Mouse (Mus musculus) hindbrain, embryonic 14.5 days (tissue): ENCODE results near the gene Gfra1. TPM values are rescaled to one million over a fixed set of nuclear protein-coding genes. Genes with fewer than 3 reads are reported as not detected.

ENCODE experiments used
- ATAC-seq: fragments of 200-750 bp; cut with Nextera tagmentation; 2 replicates; pipeline ENCODE4 v1.8.0; 2017; ENCODE audit warnings: moderate number of reproducible peaks, mild to moderate bottlenecking, moderate TSS enrichment, moderate library complexity; ENCODE audit not compliant: low FRiP score
- DNase-seq: peaks from one replicate; pipeline ENCODE4 v3.0.0-alpha.2; 2015; ENCODE audit warnings: low spot score
- H3K27ac ChIP-seq: fragments of 300-500 bp; sonication (generic); 2 replicates; pipeline ENCODE4 v1.5.1; 2014; ENCODE audit warnings: mild to moderate bottlenecking, moderate library complexity
- H3K27me3 ChIP-seq: fragments of 300-500 bp; sonication (generic); 2 replicates; pipeline ENCODE4 v1.6.1; 2014; ENCODE audit warnings: mild to moderate bottlenecking, low read length, mixed read lengths; ENCODE audit not compliant: control insufficient read depth, insufficient read depth
- H3K36me3 ChIP-seq: fragments of 300-500 bp; sonication (generic); replicated peaks from 2 replicates; pipeline ENCODE4 v1.6.1; 2014; ENCODE audit not compliant: control insufficient read depth, insufficient read depth
- H3K4me1 ChIP-seq: fragments of 300-500 bp; sonication (generic); replicated peaks from 2 replicates; pipeline ENCODE4 v1.6.1; 2014; ENCODE audit warnings: antibody characterized with exemption, low read length, mixed read lengths; ENCODE audit not compliant: control insufficient read depth, insufficient read depth
- H3K4me2 ChIP-seq: fragments of 300-500 bp; sonication (generic); replicated peaks from 2 replicates; pipeline ENCODE4 v1.6.1; 2014; ENCODE audit warnings: mild to moderate bottlenecking, moderate library complexity
- H3K4me3 ChIP-seq: fragments of 300-500 bp; sonication (generic); replicated peaks from 2 replicates; pipeline ENCODE4 v1.5.1; 2014; ENCODE audit warnings: mild to moderate bottlenecking, low read length
- H3K9ac ChIP-seq: fragments of 300-500 bp; sonication (generic); 2 replicates; pipeline ENCODE4 v1.6.1; 2014
- H3K9me3 ChIP-seq: fragments of 300-500 bp; sonication (generic); 2 replicates; pipeline ENCODE4 v1.6.1; 2016; ENCODE audit warnings: low read length; ENCODE audit not compliant: control insufficient read depth
- WGBS: fragments of 180-500 bp; shearing (Covaris S2); extraction: QIAGEN DNeasy Blood & Tissue Kit; methylation state at CpG from one replicate; pipeline ENCODE4 v1.1.7; 2014; 5-methylcytosine and 5-hydroxymethylcytosine counted together
- polyA plus RNA-seq: library from polyadenylated mRNA; unstranded; fragments of >200 nt; fragmentation: Nextera tagmentation; extraction: Ambion mirVana; gene quantifications from 2 replicates; pipeline ENCODE4 v1.2.1, GENCODE M21; 2014

The Gfra1 gene
- polyA plus RNA-seq, 1 experiment from 2014 or later, result 46.0 TPM

DNA sequence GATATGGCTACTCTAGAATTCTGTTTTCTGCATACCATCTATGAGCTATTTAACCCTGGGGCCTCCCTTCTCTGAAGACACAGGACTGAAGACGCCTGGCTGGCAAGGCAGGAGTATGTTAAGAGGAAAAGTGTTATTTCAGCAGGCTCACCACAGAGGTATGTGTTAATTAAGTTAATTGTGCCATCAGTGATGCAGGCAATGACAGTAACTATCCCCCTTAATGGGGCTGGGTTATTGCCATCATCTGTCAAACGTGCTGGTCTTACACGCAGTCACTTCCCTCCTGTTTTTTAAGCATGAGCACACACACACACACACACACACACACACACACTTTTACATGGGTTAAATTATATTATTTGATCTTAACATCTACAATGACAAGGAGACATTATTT, 8.0 kb upstream of the Gfra1 start:
- 53% methylated on average over 3 of the region's 3 CpGs for WGBS
- H3K4me1 ChIP-seq, result peaks cover 7% of the 10 kb centered on the region; the same call in 1 of the 2 replicates
- H3K9ac ChIP-seq, result no peak overlapping the region
- no peak overlapping the region for H3K4me2 ChIP-seq
- peak; percentile 40; the same call in 1 of the 2 replicates for ATAC-seq
- no peak overlapping the region for H3K27ac ChIP-seq
- no peaks in the 10 kb centered on the region for H3K27me3 ChIP-seq
- DNase-seq, result no peak
- no peaks in the 10 kb centered on the region for H3K36me3 ChIP-seq
- no peaks in the 10 kb centered on the region for H3K9me3 ChIP-seq
- H3K4me3 ChIP-seq, result no peak overlapping the region

DNA sequence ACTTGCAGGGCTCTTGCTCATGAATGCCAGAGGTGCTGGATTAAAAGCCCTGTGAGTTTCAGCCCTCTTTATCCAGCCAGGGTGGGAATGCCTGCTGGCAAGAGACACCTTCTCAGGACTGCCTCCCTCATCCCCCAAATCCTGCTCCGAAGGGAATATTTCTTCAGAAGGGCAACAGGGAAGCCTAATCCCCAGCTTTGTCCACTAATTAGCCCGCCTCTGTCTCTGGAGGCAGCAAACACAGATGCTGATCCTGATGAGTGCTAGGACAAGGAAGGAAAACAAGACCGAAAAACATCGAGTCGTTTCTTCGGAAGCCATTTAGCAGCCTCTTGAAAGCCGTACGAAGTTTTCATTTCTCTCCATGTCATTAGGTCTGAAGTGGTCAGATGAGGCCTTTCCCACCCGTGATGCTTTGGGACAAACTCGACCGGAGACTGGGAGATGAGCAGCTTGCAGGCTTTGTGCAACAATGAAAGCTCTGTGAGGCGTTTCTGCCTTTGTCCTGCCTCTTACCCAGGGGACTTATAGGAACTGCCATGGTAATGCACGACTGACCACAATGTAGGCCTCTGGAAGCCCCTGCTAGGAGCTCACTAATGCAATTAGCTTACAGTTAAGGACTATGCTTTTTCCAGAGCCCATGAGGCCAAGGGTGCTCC, 4.8 kb upstream of the Gfra1 start:
- DNase-seq (no peak), ATAC-seq (no peak)
- H3K9me3 ChIP-seq, result no peaks in the 10 kb centered on the region
- H3K9ac ChIP-seq, result peak overlapping the region; percentile 12; the same call in 1 of the 2 replicates
- H3K4me3 ChIP-seq, result no peak overlapping the region
- WGBS, result 20% methylated on average over 13 of the region's 13 CpGs
- peaks cover 20% of the 10 kb centered on the region for H3K4me1 ChIP-seq
- no peaks in the 10 kb centered on the region for H3K27me3 ChIP-seq
- no peaks in the 10 kb centered on the region for H3K36me3 ChIP-seq
- H3K4me2 ChIP-seq, result no peak overlapping the region
- peak overlapping the region; percentile 4; the same call in 1 of the 2 replicates for H3K27ac ChIP-seq

DNA sequence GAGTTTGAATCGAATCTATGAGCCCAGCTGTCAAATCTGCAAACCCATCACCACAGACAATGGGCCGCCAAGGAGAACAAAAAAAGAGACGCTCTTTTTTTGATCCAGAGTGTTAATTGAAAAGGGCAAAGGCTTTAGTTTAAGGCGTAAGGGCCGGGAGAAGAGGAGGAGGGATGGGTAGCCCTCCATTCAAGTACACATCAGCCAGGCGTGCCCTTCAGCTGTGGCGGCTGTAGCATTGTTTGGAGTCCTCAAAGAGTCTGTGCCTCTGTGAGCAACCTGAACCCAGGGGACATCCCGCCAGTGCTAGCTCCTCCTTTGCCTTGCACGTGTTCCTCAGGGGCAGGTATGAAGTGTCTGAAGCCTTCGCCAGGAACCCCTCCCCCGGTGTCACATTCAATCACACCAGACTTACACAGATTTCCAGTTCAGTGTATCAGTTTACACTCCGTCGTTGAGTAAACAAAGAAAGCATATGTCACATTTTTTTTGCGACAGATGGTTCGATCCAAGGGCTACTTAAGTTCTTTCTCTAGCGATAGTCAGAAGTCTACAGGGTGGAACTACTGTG, 867 bp upstream of the Gfra1 start:
- Histone ChIP-seq H3K4me3 (peak overlapping the region; percentile 57), H3K4me2 (peak overlapping the region; percentile 99), H3K9ac (peak overlapping the region; percentile 71), H3K36me3 (no peaks in the 10 kb centered on the region), H3K4me1 (peaks cover 53% of the 10 kb centered on the region), H3K27me3 (0 out of 2 replicates have a peak, but pooled peaks cover 3% of the 10 kb centered on the region), H3K9me3 (no peaks in the 10 kb centered on the region), H3K27ac (peak overlapping the region; percentile 86)
- ATAC-seq (0 out of 2 replicates have a peak, but pooled peaks have one; percentile 31), DNase-seq (peak; percentile 61)
- 4% methylated on average over 16 of the region's 16 CpGs for WGBS

DNA sequence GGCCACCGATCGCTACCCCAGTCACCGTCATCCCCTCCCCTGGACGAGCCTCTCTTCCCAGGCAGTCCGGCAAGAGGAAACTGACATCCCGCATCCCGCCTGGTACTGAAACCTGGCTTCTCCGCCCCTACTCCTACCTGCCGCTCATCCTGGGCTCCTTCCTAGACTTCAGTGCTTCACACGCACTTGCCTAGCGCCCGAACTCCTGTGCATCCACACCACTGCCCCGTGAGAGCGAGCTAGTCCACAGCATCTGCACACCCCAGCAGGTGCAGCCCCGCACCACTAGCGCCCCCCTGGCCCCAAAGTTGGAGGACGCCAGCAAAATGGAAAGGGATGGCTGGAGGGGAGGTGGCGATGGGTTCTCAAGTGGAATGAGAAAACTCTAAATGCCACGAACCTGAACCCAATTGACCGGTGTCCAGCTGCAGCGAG, 631 bp downstream of the Gfra1 start:
- H3K27ac ChIP-seq, result peak overlapping the region; percentile 86
- ATAC-seq (peak; percentile 54; the same call in 1 of the 2 replicates), DNase-seq (peak; percentile 68)
- H3K4me1 ChIP-seq, result peaks cover 60% of the 10 kb centered on the region
- H3K4me3 ChIP-seq, result peak overlapping the region; percentile 57
- under 1% methylated on average over 21 of the region's 21 CpGs for WGBS
- H3K4me2 ChIP-seq, result peak overlapping the region; percentile 99
- H3K36me3 ChIP-seq, result no peaks in the 10 kb centered on the region
- no peaks in the 10 kb centered on the region for H3K9me3 ChIP-seq
- 0 out of 2 replicates have a peak, but pooled peaks cover 3% of the 10 kb centered on the region for H3K27me3 ChIP-seq
- H3K9ac ChIP-seq, result peak overlapping the region; percentile 71

DNA sequence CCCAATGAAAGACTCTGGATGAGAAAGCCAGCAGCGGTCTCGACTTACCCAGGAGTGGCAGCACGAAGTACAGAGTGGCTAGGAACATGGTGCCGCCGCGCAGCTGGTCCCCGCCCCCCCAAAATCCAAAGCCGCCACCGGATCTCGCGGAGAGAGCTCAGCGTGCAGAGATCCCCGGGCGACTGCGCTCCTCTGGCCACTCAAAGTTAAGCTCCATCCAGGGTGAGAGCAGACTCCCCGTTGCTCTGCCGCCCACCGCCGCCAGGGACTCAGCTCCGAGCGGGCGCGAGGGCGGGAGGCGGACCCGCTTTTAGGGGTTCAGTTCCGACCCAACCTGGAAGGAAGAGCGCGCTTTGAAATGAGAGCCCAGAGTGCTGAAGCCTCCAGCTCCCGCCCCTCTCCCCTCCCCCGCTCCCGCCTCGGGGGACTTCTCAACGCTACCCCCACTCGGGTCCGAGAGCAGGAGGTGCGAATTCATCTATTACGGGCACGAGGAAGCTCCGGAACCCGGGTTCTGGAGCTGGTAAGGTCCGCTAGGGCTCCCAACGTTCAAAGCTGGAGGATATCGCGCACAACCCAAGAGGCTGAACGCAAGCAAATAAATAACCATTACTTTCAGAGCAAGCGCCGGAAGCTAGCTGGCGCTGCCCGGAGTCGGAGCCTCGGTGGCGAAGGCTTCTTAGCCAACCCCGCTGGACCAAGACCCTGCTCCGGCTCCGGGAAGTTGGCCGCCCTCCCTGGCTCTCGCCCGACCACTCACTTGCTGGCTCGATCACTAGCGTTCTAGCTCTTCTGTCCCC, 1.2 kb downstream of the Gfra1 start:
- Histone ChIP-seq H3K27me3 (0 out of 2 replicates have a peak, but pooled peaks cover 3% of the 10 kb centered on the region), H3K9me3 (no peaks in the 10 kb centered on the region), H3K27ac (peak overlapping the region; percentile 86), H3K9ac (peak overlapping the region; percentile 71), H3K4me2 (peak overlapping the region; percentile 99), H3K4me3 (peak overlapping the region; percentile 57), H3K4me1 (peaks cover 65% of the 10 kb centered on the region), H3K36me3 (no peaks in the 10 kb centered on the region)
- DNase-seq (no peak), ATAC-seq (peak; percentile 39)
- WGBS, result under 1% methylated on average over 60 of the region's 61 CpGs

DNA sequence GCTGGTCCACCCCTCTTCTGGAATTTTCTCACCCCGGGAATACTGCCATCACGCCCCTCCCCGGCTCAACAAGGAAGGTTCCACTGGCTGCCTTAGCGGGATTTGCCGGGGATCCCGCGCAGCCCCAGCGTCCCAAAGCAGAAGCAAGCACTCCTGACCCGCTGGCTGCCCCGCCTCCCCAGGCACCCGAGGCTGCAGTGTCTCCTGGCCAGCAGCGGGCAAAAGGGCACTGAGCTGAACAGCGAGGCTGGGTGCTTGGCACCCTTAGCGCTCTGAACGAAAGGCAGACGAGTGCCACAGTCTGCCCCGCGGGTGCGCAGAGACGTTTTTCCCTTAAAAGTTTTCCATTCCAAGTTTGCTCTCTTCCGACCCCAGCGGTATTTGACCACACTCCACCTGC, 2.1 kb downstream of the Gfra1 start:
- under 1% methylated on average over 22 of the region's 22 CpGs for WGBS
- peak overlapping the region; percentile 49; the same call in 1 of the 2 replicates for H3K27ac ChIP-seq

DNA sequence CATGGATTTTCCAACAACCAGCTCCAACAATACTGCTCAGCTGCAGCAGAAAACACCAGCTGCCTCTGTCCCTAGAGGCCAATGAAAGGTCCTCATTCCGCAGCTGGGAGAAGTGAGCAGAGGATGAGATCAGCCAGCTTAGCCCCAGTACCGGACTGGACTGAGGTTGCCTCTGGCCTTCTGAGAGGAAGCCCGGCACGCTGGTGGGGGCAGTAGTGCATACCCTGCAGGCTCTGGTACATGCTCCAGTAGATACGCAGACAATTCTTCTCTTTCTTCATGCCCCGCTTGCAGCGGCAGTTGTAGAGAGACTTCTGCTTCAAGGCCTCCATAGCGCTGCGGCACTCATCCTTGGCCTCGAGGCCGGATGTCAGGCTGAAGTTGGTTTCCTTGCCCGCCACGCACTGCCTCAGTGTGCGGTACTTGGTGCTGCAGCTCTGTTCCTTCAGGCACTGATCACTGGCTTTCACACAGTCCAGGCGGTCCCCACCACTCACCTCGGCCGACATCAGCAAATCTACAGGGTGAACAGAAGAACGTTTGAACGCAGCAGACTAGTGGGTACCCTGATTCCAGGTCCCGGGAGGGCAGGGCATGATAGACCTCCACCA, 2.7 kb downstream of the Gfra1 start:
- Histone ChIP-seq H3K9me3 (no peaks in the 10 kb centered on the region), H3K27ac (peak overlapping the region; percentile 49; the same call in 1 of the 2 replicates), H3K9ac (peak overlapping the region; percentile 71), H3K27me3 (0 out of 2 replicates have a peak, but pooled peaks cover 3% of the 10 kb centered on the region), H3K4me1 (peaks cover 65% of the 10 kb centered on the region), H3K36me3 (no peaks in the 10 kb centered on the region), H3K4me2 (peak overlapping the region; percentile 99), H3K4me3 (peak overlapping the region; percentile 57)
- WGBS, result 3% methylated on average over 20 of the region's 20 CpGs
- DNase-seq (no peak), ATAC-seq (no peak)

More for the DNA sequence above, 2.1 kb downstream of the Gfra1 start:
- ATAC-seq, result no peak
- Histone ChIP-seq H3K36me3 (no peaks in the 10 kb centered on the region), H3K9me3 (no peaks in the 10 kb centered on the region), H3K4me3 (peak overlapping the region; percentile 57), H3K27me3 (0 out of 2 replicates have a peak, but pooled peaks cover 3% of the 10 kb centered on the region), H3K4me2 (peak overlapping the region; percentile 99), H3K4me1 (peaks cover 65% of the 10 kb centered on the region), H3K9ac (peak overlapping the region; percentile 71)
- no peak for DNase-seq

DNA sequence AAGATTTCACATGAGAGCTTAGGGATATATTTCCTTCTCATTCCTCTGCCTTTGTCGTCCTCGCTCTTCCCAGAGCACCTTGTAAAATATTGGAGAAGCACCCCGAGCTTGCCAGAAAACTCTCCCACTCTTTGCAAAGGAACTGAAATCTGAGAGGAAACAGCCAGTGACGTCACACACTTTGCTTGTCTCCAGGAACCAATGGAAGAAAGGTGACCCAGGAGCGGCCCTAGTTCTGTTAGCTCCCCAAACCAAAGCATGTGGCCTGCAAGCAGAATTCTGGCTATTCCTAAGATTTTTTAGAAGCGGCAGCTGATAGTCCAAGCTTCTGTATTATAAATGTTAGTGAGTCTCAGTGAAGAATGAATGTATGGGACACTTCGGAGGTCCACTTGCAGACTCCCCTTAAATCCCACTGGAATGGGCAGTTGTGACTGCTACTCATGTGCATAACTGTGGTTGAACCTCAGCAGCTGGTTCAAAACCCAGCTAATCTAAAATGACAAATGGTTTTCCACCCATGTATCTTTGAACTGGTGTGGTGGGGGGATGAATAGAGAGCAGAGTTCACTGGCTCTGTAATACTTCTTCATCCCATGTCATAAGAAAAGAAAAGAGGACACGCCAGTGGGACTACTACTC, 3.4 kb downstream of the Gfra1 start:
- DNase-seq (no peak), ATAC-seq (no peak)
- no peaks in the 10 kb centered on the region for H3K9me3 ChIP-seq
- peak overlapping the region; percentile 71 for H3K9ac ChIP-seq
- peak overlapping the region; percentile 99 for H3K4me2 ChIP-seq
- 46% methylated on average over 8 of the region's 8 CpGs for WGBS
- H3K4me3 ChIP-seq, result peak overlapping the region; percentile 57; the same call in 1 of the 2 replicates
- H3K36me3 ChIP-seq, result no peaks in the 10 kb centered on the region
- H3K27ac ChIP-seq, result no peak overlapping the region
- H3K27me3 ChIP-seq, result 0 out of 2 replicates have a peak, but pooled peaks cover 3% of the 10 kb centered on the region
- peaks cover 65% of the 10 kb centered on the region for H3K4me1 ChIP-seq
